Mouse (Mus musculus) heart, adult 2 months (tissue): ENCODE measurements around the gene Ap1g1. TPM values are rescaled to one million over a fixed set of nuclear protein-coding genes. Genes with fewer than 3 reads are reported as not detected.

ENCODE experiments used
- DNase-seq, 2 experiments: peaks; one replicate each; pipeline ENCODE4 v3.0.0; 2021
- H3K27ac ChIP-seq: fragments of 200-600 bp; 2 replicates; pipeline ENCODE4 v1.8.1; 2022
- H3K27me3 ChIP-seq: fragments of 200-500 bp; 2 replicates; pipeline ENCODE4 v1.6.1; 2012; ENCODE audit warnings: mild to moderate bottlenecking, low read length, inconsistent platforms, mixed read lengths; ENCODE audit not compliant: control insufficient read depth, insufficient read depth
- H3K36me3 ChIP-seq: fragments of 200-500 bp; 2 replicates; pipeline ENCODE4 v1.6.1; 2012; ENCODE audit warnings: low read length, inconsistent platforms; ENCODE audit not compliant: control insufficient read depth, insufficient read depth
- H3K4me1 ChIP-seq: fragments of 200-500 bp; 2 replicates; pipeline ENCODE4 v1.6.1; 2011; ENCODE audit warnings: low read length; ENCODE audit not compliant: control insufficient read depth, insufficient read depth
- H3K4me3 ChIP-seq: fragments of 200-600 bp; 2 replicates; pipeline ENCODE4 v1.8.1; 2022
- H3K79me2 ChIP-seq: fragments of 200-500 bp; replicated peaks from 2 replicates; pipeline ENCODE4 v1.6.1; 2012; ENCODE audit warnings: mild to moderate bottlenecking, inconsistent platforms, low read length, moderate library complexity, mixed read lengths; ENCODE audit not compliant: control insufficient read depth, insufficient read depth
- H3K9ac ChIP-seq: fragments of 200-500 bp; 2 replicates; pipeline ENCODE4 v1.6.1; 2012; ENCODE audit warnings: low read depth, mild to moderate bottlenecking, control low read depth, inconsistent platforms, low read length, mixed read lengths
- CTCF ChIP-seq: fragments of 200-600 bp; IDR thresholded peaks from 2 replicates; pipeline ENCODE4 v1.8.1; 2022; ENCODE audit warnings: antibody characterized with exemption, mild to moderate bottlenecking, moderate library complexity
- EP300 ChIP-seq: fragments of 200-500 bp; IDR thresholded peaks from 2 replicates; pipeline ENCODE4 v1.6.1; 2011; ENCODE audit warnings: low read depth, low read length, control low read depth; ENCODE audit not compliant: insufficient read depth
- POLR2A ChIP-seq: fragments of 200-500 bp; IDR thresholded peaks from 2 replicates; pipeline ENCODE4 v1.6.1; 2011; ENCODE audit warnings: mild to moderate bottlenecking, low read depth, low read length, control low read depth; ENCODE audit not compliant: insufficient read depth
- WGBS: fragments of 180-500 bp; shearing (Covaris S2); methylation state at CpG from one replicate; pipeline ENCODE4 v1.1.7; 2018; 5-methylcytosine and 5-hydroxymethylcytosine counted together
- intact Hi-C: fragments of 180-260 bp; cut with DNase I; formaldehyde crosslinking; loops from one replicate; pipeline ENCODE4 v1.15.1; 2025
- polyA plus RNA-seq: library from polyadenylated mRNA; depleted of rRNA; stranded (reverse); fragments of >200 nt; gene quantifications from 2 replicates; pipeline ENCODE4 v1.2.3, GENCODE M21; 2012; rRNA removed
- total RNA-seq, 2 experiments: library from RNA; stranded (reverse); gene quantifications; 2 replicates each; pipeline ENCODE4 v1.2.3; 2021

The Ap1g1 gene
- total and polyA plus RNA-seq, 3 experiments, result 20.4 to 39.0 (median 38.3) TPM

- intact Hi-C loops, result no loop called here
- no peak for DNase-seq
- H3K4me1 ChIP-seq, result no peaks in the 10 kb centered on the region
- H3K27ac ChIP-seq, result no peak overlapping the region
- H3K4me3 ChIP-seq, result no peak overlapping the region
- WGBS, result 94% methylated on average over 3 of the region's 3 CpGs
- no peaks in the 10 kb centered on the region for H3K27me3 ChIP-seq
- no peak overlapping the region for H3K9ac ChIP-seq
- TF ChIP-seq CTCF, result no peak
- TF ChIP-seq POLR2A, result no peak
- no peak for TF ChIP-seq EP300
- no peaks in the 10 kb centered on the region for H3K79me2 ChIP-seq
- no peaks in the 10 kb centered on the region; the same call in 1 of the 2 replicates for H3K36me3 ChIP-seq
These were observed 128.6 kb downstream of the Ap1g1 start for GRCm38 (mm10) chr8:109906907-109907306.

GRCm38 (mm10) chr8:109907376-109907775 lies 129.0 kb downstream of the Ap1g1 start:
- H3K27me3 ChIP-seq, result no peaks in the 10 kb centered on the region
- H3K9ac ChIP-seq, result no peak overlapping the region
- no peaks in the 10 kb centered on the region for H3K4me1 ChIP-seq
- H3K4me3 ChIP-seq, result no peak overlapping the region
- H3K36me3 ChIP-seq, result no peaks in the 10 kb centered on the region; the same call in 1 of the 2 replicates
- H3K27ac ChIP-seq, result no peak overlapping the region
- H3K79me2 ChIP-seq, result no peaks in the 10 kb centered on the region
- no peak for TF ChIP-seq CTCF
- no peak for TF ChIP-seq POLR2A
- TF ChIP-seq EP300, result no peak
- intact Hi-C loops, result no loop called here
- 79% methylated on average over 4 of the region's 4 CpGs for WGBS
- DNase-seq, result no peak

Other genes with a start within 250 kb of the Ap1g1 start
- gene Dhx38, start 212.7 kb upstream of the Ap1g1 start, total RNA-seq, result 10 to 100 TPM; 13.1 to 13.2 TPM
- 8.6 and 9.7 TPM in 2 replicates for gene Dhx38, start 212.7 kb upstream of the Ap1g1 start, polyA plus RNA-seq
- gene Txnl4b, start 212.7 kb upstream of the Ap1g1 start, total RNA-seq, result 1 to 10 TPM; 4.2 to 5.1 TPM
- gene Txnl4b, start 212.7 kb upstream of the Ap1g1 start, polyA plus RNA-seq, result 4.8 and 5.0 TPM in 2 replicates
- 1 to 10 TPM; 6.7 to 8.9 TPM for gene Hp, start 199.4 kb upstream of the Ap1g1 start, total RNA-seq
- gene Hp, start 199.4 kb upstream of the Ap1g1 start, polyA plus RNA-seq, result 21.2 and 76.1 TPM in 2 replicates
- 10 to 100 TPM; 13.4 to 16.8 TPM for gene Dhodh, start 169.9 kb upstream of the Ap1g1 start, total RNA-seq
- 13.8 and 17.9 TPM in 2 replicates for gene Dhodh, start 169.9 kb upstream of the Ap1g1 start, polyA plus RNA-seq
- under 1 TPM in 1 of 2 experiments, not detected in 1; 0.08 TPM for gene Pkd1l3, start 164.0 kb upstream of the Ap1g1 start, total RNA-seq
- gene Pkd1l3, start 164.0 kb upstream of the Ap1g1 start, polyA plus RNA-seq, result 0.14 TPM in 1 of 2 replicates, not detected in the other
- gene Ist1, start 85.3 kb upstream of the Ap1g1 start, total RNA-seq, result 10 to 100 TPM; 37.4 to 37.8 TPM
- gene Ist1, start 85.3 kb upstream of the Ap1g1 start, polyA plus RNA-seq, result 27.1 and 50.8 TPM in 2 replicates
- 1 to 10 TPM; 4.9 to 7.0 TPM for gene Zfp821, start 73.0 kb upstream of the Ap1g1 start, total RNA-seq
- 4.3 and 5.6 TPM in 2 replicates for gene Zfp821, start 73.0 kb upstream of the Ap1g1 start, polyA plus RNA-seq
- 10 to 100 TPM; 20.0 to 23.0 TPM for gene Atxn1l, start 40.8 kb upstream of the Ap1g1 start, total RNA-seq
- gene Atxn1l, start 40.8 kb upstream of the Ap1g1 start, polyA plus RNA-seq, result 6.5 and 11.9 TPM in 2 replicates
- 1 to 10 TPM; 3.2 to 4.6 TPM for gene Phlpp2, start 90.0 kb downstream of the Ap1g1 start, total RNA-seq
- gene Phlpp2, start 90.0 kb downstream of the Ap1g1 start, polyA plus RNA-seq, result 2.1 and 4.2 TPM in 2 replicates
- under 1 TPM; 0.11 to 0.31 TPM for gene Marveld3, start 183.6 kb downstream of the Ap1g1 start, total RNA-seq
- gene Marveld3, start 183.6 kb downstream of the Ap1g1 start, polyA plus RNA-seq, result 0.10 and 0.12 TPM in 2 replicates
- 1 to 10 TPM in 1 of 2 experiments, under 1 TPM in 1; 0.89 to 1.1 TPM for gene Tat, start 211.9 kb downstream of the Ap1g1 start, total RNA-seq
- gene Tat, start 211.9 kb downstream of the Ap1g1 start, polyA plus RNA-seq, result 1.3 TPM in 2 replicates